Mouse (Mus musculus) brain, embryonic 14.5 days (tissue): ENCODE data around the gene Dnajb13.

Experiments
- CTCF ChIP-seq: fragments of 200-500 bp; IDR thresholded peaks from 2 replicates; pipeline ENCODE4 v1.5.1; 2012; ENCODE audit warnings: inconsistent platforms, mild to moderate bottlenecking, moderate library complexity, borderline replicate concordance; ENCODE audit not compliant: insufficient read depth, insufficient read length; ENCODE audit errors: extremely low read depth
- POLR2A ChIP-seq: fragments of 200-500 bp; IDR thresholded peaks from 2 replicates; pipeline ENCODE4 v1.6.1; 2012; ENCODE audit warnings: mild to moderate bottlenecking, inconsistent platforms, borderline replicate concordance; ENCODE audit not compliant: poor library complexity, insufficient read depth, insufficient read length, severe bottlenecking; ENCODE audit errors: extremely low read depth

DNA sequence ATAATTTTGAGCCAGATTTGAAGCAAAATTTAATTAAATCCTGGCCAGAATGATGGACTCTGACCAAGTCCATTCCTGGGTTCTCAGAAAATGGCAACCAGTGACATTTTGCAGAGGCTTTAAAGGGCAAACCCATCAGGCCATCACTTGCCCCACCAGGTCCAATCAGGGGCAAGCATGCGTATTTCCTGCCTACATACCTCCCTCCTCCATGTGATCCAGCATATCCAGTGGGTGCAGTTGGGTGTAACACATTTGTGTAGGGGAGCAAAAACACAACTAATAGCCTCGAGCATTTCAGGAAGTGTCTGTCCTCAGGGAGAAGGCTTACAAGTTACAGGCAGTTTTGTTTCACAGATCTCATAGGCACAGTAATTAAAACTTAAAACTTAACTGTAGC, 27.5 kb downstream of the Dnajb13 start:
- no peak for TF ChIP-seq CTCF
- no peak for TF ChIP-seq POLR2A
